Mouse (Mus musculus) cortical plate, adult 2 months (tissue): ENCODE data around the gene Zfp992.
"Not testable (repeated sequence)": the region's sequence is repeated elsewhere in the genome, so short reads cannot be mapped to it uniquely, and the experiment has no call there.

Source experiments
- CTCF ChIP-seq: fragments of 200-500 bp; IDR thresholded peaks from 2 replicates; pipeline ENCODE4 v1.5.1; 2011; ENCODE audit warnings: mild to moderate bottlenecking, control low read depth, low read length; ENCODE audit not compliant: insufficient read depth; ENCODE audit errors: extremely low read depth
- POLR2A ChIP-seq: fragments of 200-500 bp; IDR thresholded peaks from 2 replicates; pipeline ENCODE4 v1.6.1; 2011; ENCODE audit warnings: mild to moderate bottlenecking, low read length, control low read depth; ENCODE audit not compliant: insufficient read depth; ENCODE audit errors: extremely low read depth

- not testable (repeated sequence) for TF ChIP-seq POLR2A, CTCF
These were observed 43.2 kb downstream of the Zfp992 start for GRCm38 (mm10) chr4:146491993-146492392.
